Mouse (Mus musculus): ENCODE results near the gene Trim71. TPM values are rescaled to one million over a fixed set of nuclear protein-coding genes. Genes with fewer than 3 reads are reported as not detected.

Gene Trim71
- total RNA-seq, 1 experiment = 141 TPM

DNA sequence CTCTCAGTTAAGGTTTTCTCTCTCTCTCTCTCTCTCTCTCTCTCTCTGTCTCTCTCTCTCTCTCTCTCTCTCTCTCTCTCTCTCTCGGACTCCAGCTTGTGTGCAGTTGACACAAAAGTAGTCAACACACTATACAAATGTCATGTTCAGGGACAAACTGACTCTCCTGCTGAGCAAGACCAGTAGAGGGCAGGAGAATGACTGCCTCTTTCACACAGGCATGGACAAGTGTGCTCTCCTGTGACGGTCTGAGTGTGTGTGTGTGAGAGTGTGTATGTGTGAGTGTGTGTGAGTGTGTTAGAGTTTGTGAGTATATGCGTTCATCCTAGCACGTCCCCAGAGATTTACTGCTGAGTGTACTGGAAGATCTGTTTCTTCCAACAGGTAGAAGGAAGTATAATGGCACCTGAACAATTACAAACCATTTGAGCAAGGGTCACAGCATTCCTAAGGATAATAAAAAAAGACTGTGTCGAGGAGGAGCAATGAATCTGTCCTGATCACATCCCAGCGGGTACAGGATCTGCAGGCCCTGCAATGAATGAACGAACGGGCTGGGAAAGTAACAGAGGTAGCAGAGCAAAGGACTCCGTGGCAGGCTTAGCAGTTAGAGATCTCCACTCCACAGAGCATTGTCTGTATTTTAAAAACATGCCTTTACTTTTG lies 45.2 kb downstream of the Trim71 start:
- no peak for DNase-seq (ENCODE audit: low read depth, low spot score)
- Histone ChIP-seq H3K27ac (ENCODE audit: insufficient read depth, low read depth, low read length, poor library complexity, severe bottlenecking) (no peak overlapping the region), H3K9me3 (ENCODE audit: control insufficient read depth, insufficient read depth, low read depth, low read length) (no peaks in the 10 kb centered on the region), H3K4me3 (ENCODE audit: insufficient read depth in 1 of 2, low read depth in 1 of 2, low read length in 2 of 2, poor library complexity in 1 of 2, severe bottlenecking in 1 of 2) (no peak overlapping the region), H3K9ac (ENCODE audit: insufficient read depth, low read depth, low read length, poor library complexity, severe bottlenecking) (no peak overlapping the region), H3K36me3 (ENCODE audit: control insufficient read depth, insufficient read depth, low read length, poor library complexity, severe bottlenecking) (peaks cover 44% of the 10 kb centered on the region), H3K4me1 (ENCODE audit: control insufficient read depth in 2 of 2, insufficient read depth in 2 of 2, low read length in 2 of 2, poor library complexity in 1 of 2) (peaks cover 13 to 37% of the 10 kb centered on the region in 2 experiments)
- in situ Hi-C loops (cut with MboI; ENCODE audit: low sequenced_read_pairs in 2 of 2, unreplicated experiment in 2 of 2) = no loop called here
- TF ChIP-seq ZC3H11A (IDR thresholded peaks at IDR 0.05; ENCODE audit: borderline replicate concordance, low read depth, low read length) = no peak

DNA sequence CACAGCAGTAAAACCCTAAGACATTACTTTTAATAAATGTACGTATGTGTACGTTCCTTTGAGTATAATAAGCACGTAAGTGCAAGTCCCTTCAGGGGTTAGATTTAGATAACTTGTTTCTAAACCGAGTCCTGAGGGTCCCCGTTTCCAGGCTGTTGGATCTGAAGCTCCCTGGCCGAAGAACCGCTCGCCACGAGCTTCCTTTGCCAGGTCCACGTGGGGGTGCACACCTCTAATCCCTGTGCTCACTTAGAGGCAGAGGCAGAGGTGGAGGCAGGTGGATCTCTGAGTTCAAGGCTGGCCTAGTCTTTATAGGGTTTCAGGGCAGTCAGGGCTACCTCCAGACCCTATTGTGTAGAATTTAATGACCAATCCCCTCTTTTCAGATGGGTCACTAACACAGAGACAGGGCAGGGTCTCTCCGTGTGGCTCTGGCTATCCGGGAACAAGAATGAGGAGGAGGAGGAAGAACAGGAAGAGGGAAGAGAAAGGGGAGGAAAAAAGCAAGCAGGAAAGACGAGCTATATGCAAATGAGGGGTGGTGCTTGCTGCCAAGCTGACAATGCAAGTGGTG lies 46.2 kb downstream of the Trim71 start:
- TF ChIP-seq HCFC1 (IDR thresholded peaks at IDR 0.05; ENCODE audit: borderline replicate concordance, insufficient read depth, low read length) = no peak
- no peak for TF ChIP-seq CHD2 (IDR thresholded peaks at IDR 0.05; ENCODE audit: low read depth, low read length)
- no peak for TF ChIP-seq ZNF384 (IDR thresholded peaks at IDR 0.05; ENCODE audit: low read depth, low read length)
- no peak for TF ChIP-seq MAFK (IDR thresholded peaks at IDR 0.05; ENCODE audit: insufficient read depth, low read depth, low read length)
- no peak for TF ChIP-seq ZC3H11A (IDR thresholded peaks at IDR 0.05; ENCODE audit: borderline replicate concordance, low read depth, low read length)

DNA sequence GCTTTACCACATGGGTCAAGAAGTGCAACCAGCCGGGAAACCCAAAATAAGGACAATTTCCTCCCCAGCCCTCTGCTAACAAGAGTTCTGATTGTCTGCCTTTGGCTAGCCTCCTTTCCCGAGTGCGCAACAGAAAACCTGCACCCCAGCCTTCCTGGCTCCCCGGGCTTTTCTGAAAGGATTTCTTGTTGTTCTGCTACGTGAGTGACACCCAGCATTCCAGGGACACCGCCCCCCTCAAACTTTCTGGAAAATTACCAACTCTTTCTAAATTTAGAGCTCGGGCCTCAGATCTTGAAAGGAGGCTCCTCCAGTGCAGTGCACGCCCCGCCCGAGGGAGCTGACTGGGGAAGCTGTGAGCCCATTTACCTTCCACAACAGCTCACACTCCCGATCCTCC lies 48.8 kb downstream of the Trim71 start, which contains the start of gene C130032M10Rik:
Gene C130032M10Rik (plus strand): TSS at position 334 of the 400 bp plus-strand sequence.
- Histone ChIP-seq H3K4me1 (ENCODE audit: control insufficient read depth in 2 of 2, insufficient read depth in 2 of 2, low read length in 2 of 2, poor library complexity in 1 of 2) (peaks cover 19 to 40% of the 10 kb centered on the region in 2 experiments), H3K36me3 (ENCODE audit: control insufficient read depth, insufficient read depth, low read length, poor library complexity, severe bottlenecking) (peaks cover 52% of the 10 kb centered on the region), H3K4me3 (ENCODE audit: insufficient read depth in 1 of 2, low read depth in 1 of 2, low read length in 2 of 2, poor library complexity in 1 of 2, severe bottlenecking in 1 of 2) (peak within 1 kb of the TSS; percentile 4 to 42; a peak in 3 of 4 replicates), H3K9ac (ENCODE audit: insufficient read depth, low read depth, low read length, poor library complexity, severe bottlenecking) (peak within 1 kb of the TSS; percentile 27; the same call in 1 of the 2 replicates), H3K27ac (ENCODE audit: insufficient read depth, low read depth, low read length, poor library complexity, severe bottlenecking) (peak within 1 kb of the TSS; percentile 7), H3K9me3 (ENCODE audit: control insufficient read depth, insufficient read depth, low read depth, low read length) (no peaks in the 10 kb centered on the region)
- in situ Hi-C loops (cut with MboI; ENCODE audit: low sequenced_read_pairs in 2 of 2, unreplicated experiment in 2 of 2) = no loop called here
- TF ChIP-seq CHD2 (IDR thresholded peaks at IDR 0.05; ENCODE audit: low read depth, low read length) (no peak), ZC3H11A (IDR thresholded peaks at IDR 0.05; ENCODE audit: borderline replicate concordance, low read depth, low read length) (0 out of 2 replicates have a peak, but pooled peaks have one; percentile 7), ZNF384 (IDR thresholded peaks at IDR 0.05; ENCODE audit: low read depth, low read length) (no peak)
- DNase-seq (ENCODE audit: low read depth, low spot score) = no peak

More for the DNA sequence above, 46.2 kb downstream of the Trim71 start:
- in situ Hi-C loops (cut with MboI; ENCODE audit: low sequenced_read_pairs in 2 of 2, unreplicated experiment in 2 of 2) = no loop called here
- DNase-seq (ENCODE audit: low read depth, low spot score) = no peak
- peaks cover 46% of the 10 kb centered on the region for H3K36me3 ChIP-seq (ENCODE audit: control insufficient read depth, insufficient read depth, low read length, poor library complexity, severe bottlenecking)
- no peaks in the 10 kb centered on the region for H3K9me3 ChIP-seq (ENCODE audit: control insufficient read depth, insufficient read depth, low read depth, low read length)
- H3K9ac ChIP-seq (ENCODE audit: insufficient read depth, low read depth, low read length, poor library complexity, severe bottlenecking) = peak overlapping the region; percentile 3; the same call in 1 of the 2 replicates
- no peak overlapping the region for H3K4me3 ChIP-seq (ENCODE audit: insufficient read depth in 1 of 2, low read depth in 1 of 2, low read length in 2 of 2, poor library complexity in 1 of 2, severe bottlenecking in 1 of 2)
- H3K4me1 ChIP-seq (ENCODE audit: control insufficient read depth in 2 of 2, insufficient read depth in 2 of 2, low read length in 2 of 2, poor library complexity in 1 of 2) = peaks cover 13 to 39% of the 10 kb centered on the region in 2 experiments
- H3K27ac ChIP-seq (ENCODE audit: insufficient read depth, low read depth, low read length, poor library complexity, severe bottlenecking) = peak overlapping the region; percentile 27; the same call in 1 of the 2 replicates

DNA sequence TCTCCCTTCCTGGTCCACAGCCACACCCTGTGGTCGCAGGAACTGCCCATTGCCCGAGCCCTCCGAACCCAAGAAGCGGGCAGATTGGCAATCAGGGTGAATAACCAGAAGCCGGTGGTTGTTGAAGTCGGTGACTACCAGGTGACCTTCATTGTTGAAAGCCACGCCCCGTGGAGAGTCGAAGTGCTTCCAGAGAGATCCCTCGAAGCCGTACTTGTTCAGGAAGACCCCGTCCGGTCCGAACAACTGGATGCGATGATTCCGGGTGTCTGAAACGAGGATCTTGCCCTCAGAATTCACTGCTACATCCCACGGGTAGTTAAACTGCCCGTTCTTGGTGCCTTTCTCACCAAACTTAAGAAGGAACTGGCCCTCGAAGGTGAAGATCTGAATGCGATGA lies 51.3 kb downstream of the Trim71 start:
- no peak overlapping the region for H3K4me3 ChIP-seq (ENCODE audit: insufficient read depth in 1 of 2, low read depth in 1 of 2, low read length in 2 of 2, poor library complexity in 1 of 2, severe bottlenecking in 1 of 2)
- in situ Hi-C loops (cut with MboI; ENCODE audit: low sequenced_read_pairs in 2 of 2, unreplicated experiment in 2 of 2) = no loop called here
- no peak for TF ChIP-seq HCFC1 (IDR thresholded peaks at IDR 0.05; ENCODE audit: borderline replicate concordance, insufficient read depth, low read length)
- TF ChIP-seq ZC3H11A (IDR thresholded peaks at IDR 0.05; ENCODE audit: borderline replicate concordance, low read depth, low read length) = no peak

More for the DNA sequence above, 51.3 kb downstream of the Trim71 start:
- Histone ChIP-seq H3K9ac (ENCODE audit: insufficient read depth, low read depth, low read length, poor library complexity, severe bottlenecking) (no peak overlapping the region), H3K9me3 (ENCODE audit: control insufficient read depth, insufficient read depth, low read depth, low read length) (no peaks in the 10 kb centered on the region), H3K4me1 (ENCODE audit: control insufficient read depth in 2 of 2, insufficient read depth in 2 of 2, low read length in 2 of 2, poor library complexity in 1 of 2) (peaks cover 12 to 38% of the 10 kb centered on the region in 2 experiments), H3K27ac (ENCODE audit: insufficient read depth, low read depth, low read length, poor library complexity, severe bottlenecking) (0 out of 2 replicates have a peak overlapping the region, but pooled peaks have one; percentile 4), H3K36me3 (ENCODE audit: control insufficient read depth, insufficient read depth, low read length, poor library complexity, severe bottlenecking) (peaks cover 58% of the 10 kb centered on the region)
- no peak for DNase-seq (ENCODE audit: low read depth, low spot score)

All from ES-E14 (cell line).